Mouse (Mus musculus) heart, postnatal 0 days (tissue): ENCODE measurements around the gene Dbnl. TPM values are rescaled to one million over a fixed set of nuclear protein-coding genes. Genes with fewer than 3 reads are reported as not detected.

Experiments used
- ATAC-seq: fragments of 200-750 bp; cut with Nextera tagmentation; 2 replicates; pipeline ENCODE4 v1.8.0; 2017; ENCODE audit warnings: low read depth, moderate number of reproducible peaks, moderate library complexity; ENCODE audit not compliant: insufficient read depth
- DNase-seq: peaks from one replicate; pipeline ENCODE4 v3.0.0-alpha.2; 2016; ENCODE audit warnings: low spot score
- H3K27ac ChIP-seq: fragments of 300-500 bp; sonication (generic); 2 replicates; pipeline ENCODE4 v1.5.1; 2014; ENCODE audit warnings: low read depth, mild to moderate bottlenecking
- H3K27me3 ChIP-seq: fragments of 300-500 bp; sonication (generic); 2 replicates; pipeline ENCODE4 v1.6.1; 2014; ENCODE audit warnings: low read length, mixed read lengths; ENCODE audit not compliant: control insufficient read depth, insufficient read depth
- H3K36me3 ChIP-seq: fragments of 300-500 bp; sonication (generic); replicated peaks from 2 replicates; pipeline ENCODE4 v1.6.1; 2014; ENCODE audit warnings: low read length, mixed read lengths; ENCODE audit not compliant: control insufficient read depth, insufficient read depth
- H3K4me1 ChIP-seq: fragments of 300-500 bp; sonication (generic); 2 replicates; pipeline ENCODE4 v1.6.1; 2014; ENCODE audit warnings: antibody characterized with exemption; ENCODE audit not compliant: control insufficient read depth, insufficient read depth
- H3K4me2 ChIP-seq: fragments of 300-500 bp; sonication (generic); 2 replicates; pipeline ENCODE4 v1.6.1; 2014; ENCODE audit warnings: low read depth, mild to moderate bottlenecking, low read length, moderate library complexity
- H3K4me3 ChIP-seq: fragments of 300-500 bp; sonication (generic); 2 replicates; pipeline ENCODE4 v1.5.1; 2014; ENCODE audit warnings: low read depth, low read length
- H3K9ac ChIP-seq: fragments of 300-500 bp; sonication (generic); replicated peaks from 2 replicates; pipeline ENCODE4 v1.6.1; 2014; ENCODE audit warnings: low read depth, low read length, mixed read lengths
- H3K9me3 ChIP-seq: fragments of 300-500 bp; sonication (generic); replicated peaks from 2 replicates; pipeline ENCODE4 v1.6.1; 2016; ENCODE audit warnings: low read length; ENCODE audit not compliant: control insufficient read depth
- CTCF ChIP-seq: IDR thresholded peaks from 2 replicates; pipeline ENCODE4 v1.5.1; 2016; ENCODE audit warnings: antibody characterized with exemption, control low read depth, low read depth
- EP300 ChIP-seq: IDR thresholded peaks from 2 replicates; pipeline ENCODE4 v1.6.1; 2016; ENCODE audit warnings: antibody characterized with exemption, low read depth
- WGBS: fragments of 180-500 bp; shearing (Covaris S2); extraction: QIAGEN DNeasy Blood & Tissue Kit; methylation state at CpG from one replicate; pipeline ENCODE4 v1.1.7; 2014; 5-methylcytosine and 5-hydroxymethylcytosine counted together
- polyA plus RNA-seq: library from polyadenylated mRNA; unstranded; fragments of >200 nt; fragmentation: Nextera tagmentation; extraction: Ambion mirVana; gene quantifications from 2 replicates; pipeline ENCODE4 v1.2.1, GENCODE M21; 2015
- total RNA-seq: library from RNA; depleted of rRNA; stranded (reverse); fragments of >200 nt; gene quantifications from 2 replicates; pipeline ENCODE4 v1.2.3, GENCODE M21; 2014; ENCODE audit warnings: low replicate concordance

Dbnl gene
- total and polyA plus RNA-seq, 2 experiments from 2014 or later, result 32.1 to 45.2 TPM

DNA sequence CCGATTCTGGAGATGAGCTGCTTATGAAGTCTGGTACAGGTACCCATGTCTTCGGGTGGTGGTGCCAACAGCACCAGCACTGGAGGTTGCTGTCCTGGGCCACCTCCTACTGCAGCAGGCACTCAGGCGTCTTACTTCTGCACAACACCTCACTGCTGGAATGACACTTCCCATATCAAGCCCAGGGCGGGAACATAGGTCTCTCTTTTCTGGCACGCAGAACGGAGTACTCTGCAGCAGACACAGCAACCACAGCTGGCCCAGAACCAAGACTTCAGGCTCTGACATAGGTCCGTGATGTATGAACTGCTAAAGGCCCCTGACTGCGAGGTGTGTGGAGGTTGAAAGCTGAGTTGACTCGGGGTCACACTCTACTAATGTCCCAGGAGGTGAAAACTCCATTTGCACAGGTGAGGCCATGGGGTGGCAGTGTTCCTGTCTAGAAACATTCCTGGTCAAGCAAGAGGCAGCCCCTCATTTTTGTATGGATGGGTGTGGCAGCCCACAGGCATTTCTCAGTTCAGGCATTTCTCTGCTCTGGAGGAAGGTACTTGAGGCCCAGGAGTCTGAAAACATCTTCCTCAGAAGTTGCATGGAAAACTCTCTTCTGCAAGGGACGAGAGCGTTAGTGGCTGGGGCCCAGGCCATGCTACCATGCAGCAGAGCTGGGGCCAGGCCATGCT, 40.4 kb downstream of the Dbnl start:
- H3K9me3 ChIP-seq, result no peaks in the 10 kb centered on the region
- H3K27ac ChIP-seq, result no peak overlapping the region
- peak; percentile 33 for ATAC-seq
- 65% methylated on average over 11 of the region's 11 CpGs for WGBS
- no peak overlapping the region for H3K9ac ChIP-seq
- H3K27me3 ChIP-seq, result no peaks in the 10 kb centered on the region
- peaks cover 44% of the 10 kb centered on the region for H3K36me3 ChIP-seq
- TF ChIP-seq EP300 (no peak), CTCF (no peak)
- H3K4me2 ChIP-seq, result no peak overlapping the region
- H3K4me3 ChIP-seq, result no peak overlapping the region
- no peak for DNase-seq
- H3K4me1 ChIP-seq, result 0 out of 2 replicates have a peak, but pooled peaks cover 6% of the 10 kb centered on the region

DNA sequence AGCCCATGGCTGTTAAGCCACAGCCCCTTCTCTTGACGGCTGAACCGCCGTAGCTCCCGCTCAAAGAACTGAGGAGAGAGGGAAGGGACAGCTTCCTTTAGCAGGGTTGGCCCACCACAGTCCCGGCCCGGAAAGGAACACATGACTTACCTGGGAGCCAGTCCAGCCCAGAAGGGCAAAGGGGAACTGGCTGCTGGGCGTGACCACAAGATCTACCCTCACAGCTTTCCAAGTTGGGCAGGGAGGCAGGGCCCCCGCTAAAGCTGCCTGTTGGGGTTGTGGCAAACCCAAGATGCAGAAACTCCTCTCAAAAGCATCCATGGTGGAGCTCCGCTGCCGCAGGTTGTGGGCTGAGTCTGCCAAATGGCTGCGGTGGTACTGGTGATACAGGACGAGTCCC, 41.0 kb downstream of the Dbnl start:
- DNase-seq (no peak), ATAC-seq (no peak)
- Histone ChIP-seq H3K27ac (no peak overlapping the region), H3K9me3 (no peaks in the 10 kb centered on the region), H3K27me3 (no peaks in the 10 kb centered on the region), H3K4me1 (0 out of 2 replicates have a peak, but pooled peaks cover 6% of the 10 kb centered on the region), H3K4me2 (no peak overlapping the region), H3K4me3 (no peak overlapping the region), H3K36me3 (peaks cover 49% of the 10 kb centered on the region), H3K9ac (no peak overlapping the region)
- TF ChIP-seq EP300 (no peak), CTCF (no peak)
- 89% methylated on average over 12 of the region's 12 CpGs for WGBS

DNA sequence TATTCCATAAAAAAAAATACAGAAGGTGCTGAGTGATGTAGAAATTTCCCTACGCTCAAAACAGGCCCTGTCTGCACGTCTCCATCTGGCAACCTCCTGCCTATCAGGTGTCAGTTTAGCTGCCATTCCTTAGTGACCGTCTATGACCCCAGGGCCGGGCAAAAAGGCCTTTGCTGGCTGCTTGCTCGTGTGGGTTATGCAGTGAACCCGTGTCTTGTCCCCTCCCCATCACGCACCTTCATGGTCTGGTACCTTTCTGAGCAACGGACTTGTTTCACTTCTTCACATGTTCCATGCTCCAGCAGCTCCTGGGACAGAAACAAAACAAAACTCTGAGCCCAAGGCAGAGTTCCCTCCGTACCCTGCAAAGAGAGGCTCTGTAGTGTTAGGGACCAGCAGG, 46.2 kb downstream of the Dbnl start:
- H3K9me3 ChIP-seq, result no peaks in the 10 kb centered on the region
- peaks cover 10% of the 10 kb centered on the region; the same call in 1 of the 2 replicates for H3K4me1 ChIP-seq
- 70% methylated on average over 9 of the region's 9 CpGs for WGBS
- DNase-seq (no peak), ATAC-seq (no peak)
- H3K27me3 ChIP-seq, result no peaks in the 10 kb centered on the region
- peaks cover 38% of the 10 kb centered on the region for H3K36me3 ChIP-seq
- TF ChIP-seq CTCF (no peak), EP300 (no peak)
- no peak overlapping the region for H3K27ac ChIP-seq
- no peak overlapping the region for H3K4me3 ChIP-seq
- no peak overlapping the region for H3K4me2 ChIP-seq
- H3K9ac ChIP-seq, result no peak overlapping the region

DNA sequence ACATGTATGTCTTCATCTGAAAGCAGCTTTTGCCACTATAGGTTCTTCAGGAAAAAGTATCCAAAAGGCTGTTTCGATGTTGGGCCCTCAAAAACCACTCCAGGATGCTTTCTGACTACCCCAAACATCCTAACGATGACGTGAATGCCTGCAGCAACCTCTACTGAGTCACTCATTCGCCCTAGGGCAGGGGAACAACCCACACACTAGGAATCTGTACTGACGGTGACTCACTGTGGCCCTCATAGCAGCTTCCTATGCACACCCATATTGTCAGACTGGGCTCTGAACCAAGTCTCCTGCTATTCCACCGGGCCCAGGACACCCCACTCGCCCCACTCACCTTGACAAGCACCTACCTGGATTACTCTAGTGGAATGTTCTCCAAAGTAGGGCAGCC, 46.8 kb downstream of the Dbnl start:
- Histone ChIP-seq H3K4me1 (peaks cover 10% of the 10 kb centered on the region; the same call in 1 of the 2 replicates), H3K9ac (no peak overlapping the region), H3K27ac (no peak overlapping the region), H3K27me3 (no peaks in the 10 kb centered on the region), H3K4me3 (no peak overlapping the region), H3K36me3 (peaks cover 34% of the 10 kb centered on the region), H3K4me2 (no peak overlapping the region), H3K9me3 (no peaks in the 10 kb centered on the region)
- 79% methylated on average over 7 of the region's 7 CpGs for WGBS
- no peak for DNase-seq
- no peak for TF ChIP-seq EP300
- TF ChIP-seq CTCF, result no peak
- ATAC-seq, result no peak

DNA sequence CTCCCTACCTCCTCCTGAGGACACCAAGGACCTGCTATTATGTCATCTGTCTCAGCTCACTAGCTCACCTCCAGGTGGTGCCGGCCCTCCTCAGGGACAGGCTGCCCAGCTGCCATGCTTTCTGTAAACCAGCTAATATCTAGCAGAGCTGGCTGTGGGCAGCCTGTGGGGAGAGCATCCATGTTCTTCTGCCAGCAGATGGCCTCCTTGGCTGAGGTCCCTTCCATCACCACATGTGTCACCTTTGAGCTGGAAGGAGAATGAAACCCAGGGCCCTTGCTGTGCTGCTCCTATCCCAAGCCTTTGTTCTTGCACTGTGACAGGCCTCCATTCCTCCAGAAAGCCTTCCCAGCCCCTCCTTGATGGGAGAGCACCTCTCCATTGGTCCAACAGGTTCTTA, 47.8 kb downstream of the Dbnl start:
- ATAC-seq, result no peak

More for the DNA sequence above, 47.8 kb downstream of the Dbnl start:
- DNase-seq, result no peak
- TF ChIP-seq EP300, result no peak
- peak; percentile 41; the same call in 1 of the 2 replicates for TF ChIP-seq CTCF
- Histone ChIP-seq H3K9ac (no peak overlapping the region), H3K9me3 (no peaks in the 10 kb centered on the region), H3K27ac (no peak overlapping the region), H3K4me2 (no peak overlapping the region), H3K4me1 (peaks cover 4% of the 10 kb centered on the region; the same call in 1 of the 2 replicates), H3K36me3 (peaks cover 29% of the 10 kb centered on the region), H3K4me3 (no peak overlapping the region), H3K27me3 (no peaks in the 10 kb centered on the region)
- 46% methylated on average over 1 of the region's 1 CpGs for WGBS
